Mouse (Mus musculus): Measurements from ENCODE around the gene Sh2b3. TPM values are rescaled to one million over a fixed set of nuclear protein-coding genes. Genes with fewer than 3 reads are reported as not detected.
"Not testable (repeated sequence)": the region's sequence is repeated elsewhere in the genome, so short reads cannot be mapped to it uniquely, and the experiment has no call there.

Sh2b3 gene
- polyA plus RNA-seq, 1 experiment from 2014 or later = 8.0 TPM

DNA sequence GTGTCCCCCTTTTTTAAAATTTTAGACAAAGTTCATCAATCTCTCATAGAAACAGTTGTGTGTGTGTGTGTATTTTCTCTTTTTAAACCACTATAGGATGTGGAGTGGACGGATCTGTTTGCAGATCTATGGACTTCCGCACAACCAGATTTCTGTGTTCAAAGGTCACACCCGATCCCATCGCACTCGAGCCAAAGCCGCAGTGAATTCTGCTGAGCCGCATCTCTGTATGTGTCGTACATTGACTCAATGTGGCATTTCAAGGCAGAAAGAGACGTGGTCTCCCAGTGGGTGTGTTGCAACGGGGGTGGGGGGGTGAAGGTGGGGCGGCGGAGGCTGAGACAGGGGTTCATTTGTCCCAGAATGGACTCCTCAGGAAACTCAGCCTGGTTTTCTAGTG lies 21.0 kb upstream of the Sh2b3 start:
- Histone ChIP-seq H3K4me2 (no peak overlapping the region), H3K36me3 (peaks cover 15% of the 10 kb centered on the region)
- WGBS = 94% methylated on average over 12 of the region's 12 CpGs

GRCm38 (mm10) chr5:121856740-121857139 lies 19.3 kb upstream of the Sh2b3 start:
- no peak for ATAC-seq (ENCODE audit: low FRiP score, low read depth)

More for the DNA sequence above, 21.0 kb upstream of the Sh2b3 start:
- H3K4me1 ChIP-seq (replicated peaks) = 0 out of 2 replicates have a peak, but pooled peaks cover 5% of the 10 kb centered on the region
- H3K27ac ChIP-seq (replicated peaks) = no peak overlapping the region
- no peak overlapping the region for H3K9ac ChIP-seq
- H3K27me3 ChIP-seq = no peaks in the 10 kb centered on the region
- ATAC-seq (ENCODE audit: low FRiP score, low read depth) = no peak
- H3K4me3 ChIP-seq = no peak overlapping the region
- H3K9me3 ChIP-seq = no peaks in the 10 kb centered on the region

GRCm38 (mm10) chr5:121854768-121855167 lies 17.3 kb upstream of the Sh2b3 start:
- ATAC-seq (ENCODE audit: low FRiP score, low read depth) = no peak
- H3K9me3 ChIP-seq = no peaks in the 10 kb centered on the region
- peaks cover 11% of the 10 kb centered on the region; the same call in 1 of the 2 replicates for H3K36me3 ChIP-seq
- H3K4me2 ChIP-seq = no peak overlapping the region
- H3K4me3 ChIP-seq = no peak overlapping the region
- WGBS = 30% methylated on average over 10 of the region's 10 CpGs
- no peak overlapping the region for H3K27ac ChIP-seq (replicated peaks)
- no peak overlapping the region for H3K9ac ChIP-seq
- peaks cover 25% of the 10 kb centered on the region for H3K4me1 ChIP-seq (replicated peaks)
- H3K27me3 ChIP-seq = no peaks in the 10 kb centered on the region

More at GRCm38 (mm10) chr5:121856740-121857139, 19.3 kb upstream of the Sh2b3 start:
- 0 out of 2 replicates have a peak, but pooled peaks cover 7% of the 10 kb centered on the region for H3K4me1 ChIP-seq (replicated peaks)
- H3K9ac ChIP-seq = no peak overlapping the region
- H3K27me3 ChIP-seq = no peaks in the 10 kb centered on the region
- H3K36me3 ChIP-seq = peaks cover 25% of the 10 kb centered on the region
- no peak overlapping the region for H3K4me2 ChIP-seq
- 88% methylated on average over 11 of the region's 11 CpGs for WGBS
- no peak overlapping the region for H3K27ac ChIP-seq (replicated peaks)
- H3K4me3 ChIP-seq = no peak overlapping the region
- no peaks in the 10 kb centered on the region for H3K9me3 ChIP-seq

DNA sequence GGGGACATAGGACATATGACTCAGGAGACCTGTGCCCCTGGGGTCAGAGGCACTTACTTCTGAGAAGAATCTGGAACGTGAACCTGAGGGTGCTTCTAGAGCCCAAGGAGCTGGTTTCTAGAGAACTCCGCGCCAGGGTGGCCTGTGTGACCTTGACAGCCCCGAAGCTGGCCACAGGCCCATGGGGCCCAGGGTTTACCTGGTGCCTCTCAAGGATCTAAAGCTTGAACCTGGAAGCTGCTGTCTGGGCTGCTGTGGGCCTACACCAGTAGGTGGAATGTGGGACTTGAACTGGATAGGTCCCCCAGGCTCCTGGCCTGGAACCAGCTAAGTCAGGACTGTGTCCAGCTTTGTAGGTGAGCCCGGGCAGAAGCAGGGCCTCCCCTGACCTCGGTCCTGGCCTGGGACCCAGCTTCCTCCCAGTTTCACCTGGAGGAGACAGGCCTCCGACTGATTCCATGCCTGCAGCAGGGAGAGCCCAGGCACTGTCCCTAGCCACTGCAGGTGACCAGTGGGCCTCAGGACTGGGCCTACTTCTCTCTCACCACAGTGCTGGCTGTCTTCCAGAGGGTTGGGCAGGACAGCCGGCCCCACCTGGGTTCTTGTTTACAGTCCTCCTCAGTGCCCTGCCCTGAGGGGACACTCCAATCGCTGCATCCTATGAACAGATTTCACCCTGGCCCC lies 16.1 kb upstream of the Sh2b3 start:
- WGBS = 76% methylated on average over 9 of the region's 9 CpGs
- ATAC-seq (ENCODE audit: low FRiP score, low read depth) = no peak
- no peak overlapping the region for H3K4me2 ChIP-seq
- no peak overlapping the region for H3K4me3 ChIP-seq
- no peaks in the 10 kb centered on the region for H3K27me3 ChIP-seq
- no peak overlapping the region for H3K27ac ChIP-seq (replicated peaks)
- H3K9ac ChIP-seq = no peak overlapping the region
- H3K36me3 ChIP-seq = peaks cover 11% of the 10 kb centered on the region; the same call in 1 of the 2 replicates
- H3K4me1 ChIP-seq (replicated peaks) = peaks cover 30% of the 10 kb centered on the region
- H3K9me3 ChIP-seq = no peaks in the 10 kb centered on the region

- Histone ChIP-seq H3K27me3 (peaks cover 8% of the 10 kb centered on the region; the same call in 1 of the 2 replicates), H3K4me1 (replicated peaks) (peaks cover 39% of the 10 kb centered on the region), H3K4me2 (peak overlapping the region; percentile 82), H3K9me3 (no peaks in the 10 kb centered on the region), H3K4me3 (peak overlapping the region; percentile 73), H3K9ac (peak overlapping the region; percentile 76), H3K27ac (replicated peaks) (0 out of 2 replicates have a peak overlapping the region, but pooled peaks have one; percentile 47), H3K36me3 (peaks cover 11% of the 10 kb centered on the region; the same call in 1 of the 2 replicates)
- 41% methylated on average over 20 of the region's 20 CpGs for WGBS
- no peak for ATAC-seq (ENCODE audit: low FRiP score, low read depth)
Measured at GRCm38 (mm10) chr5:121849478-121850349, 12.3 kb upstream of the Sh2b3 start.

DNA sequence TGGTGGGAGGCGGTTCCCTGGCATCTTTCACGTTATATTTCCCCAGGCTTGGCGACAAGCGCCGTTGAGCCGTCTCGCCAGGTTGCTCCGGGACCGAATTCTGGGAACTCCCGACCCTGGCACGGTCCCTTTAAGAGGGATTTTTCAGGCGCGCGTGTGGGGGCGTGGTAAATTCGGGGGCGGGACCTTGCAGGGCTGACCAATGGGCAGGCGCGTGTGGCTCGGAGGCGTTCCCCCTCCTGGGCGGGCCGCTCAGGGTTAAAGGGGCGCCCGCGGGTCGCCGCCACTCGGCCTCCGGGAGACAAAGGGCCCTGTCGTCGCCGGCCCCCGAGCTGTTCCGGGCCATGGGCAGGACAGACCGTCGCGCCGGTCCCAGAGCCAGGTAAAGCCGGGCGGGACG lies 11.3 kb upstream of the Sh2b3 start, which contains the start of gene Pheta1:
Gene Pheta1, plus strand, starts transcription at position 242 of the 400 bp plus-strand sequence.
- H3K27ac ChIP-seq (replicated peaks) = peak within 1 kb of the TSS; percentile 54
- peaks cover 17% of the 10 kb centered on the region for H3K27me3 ChIP-seq
- peak within 1 kb of the TSS; percentile 73 for H3K4me3 ChIP-seq
- WGBS = 0% methylated on average over 40 of the region's 42 CpGs
- peak; percentile 92 for ATAC-seq (ENCODE audit: low FRiP score, low read depth)
- H3K36me3 ChIP-seq = peaks cover 11% of the 10 kb centered on the region; the same call in 1 of the 2 replicates
- H3K9me3 ChIP-seq = no peaks in the 10 kb centered on the region
- peak within 1 kb of the TSS; percentile 82 for H3K4me2 ChIP-seq
- H3K9ac ChIP-seq = peak within 1 kb of the TSS; percentile 76
- H3K4me1 ChIP-seq (replicated peaks) = peaks cover 37% of the 10 kb centered on the region

DNA sequence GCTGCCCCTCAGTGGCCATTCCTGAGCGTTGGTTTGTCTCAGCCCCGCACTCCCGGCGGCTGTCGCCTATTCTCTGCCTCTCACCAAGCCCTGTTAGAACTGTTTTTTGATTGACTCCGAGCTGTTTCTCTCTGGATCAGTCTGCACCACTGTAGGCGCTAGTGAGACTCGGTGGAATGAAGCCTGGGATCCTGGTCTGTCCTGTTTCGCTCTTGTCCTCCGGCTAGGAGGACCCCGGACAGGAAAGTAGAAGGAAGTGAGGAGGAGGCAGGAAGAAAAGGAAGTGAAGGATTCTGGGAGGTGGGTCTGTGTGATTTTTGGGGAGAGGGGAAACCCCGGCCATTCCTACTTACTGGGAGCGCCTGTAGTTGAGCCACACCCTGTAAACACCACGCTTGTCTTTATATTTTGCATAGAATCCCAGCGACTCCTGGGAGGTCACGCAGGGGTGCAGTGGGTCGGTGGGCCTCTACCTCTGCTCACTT lies 10.6 kb upstream of the Sh2b3 start:
- peak overlapping the region; percentile 73 for H3K4me3 ChIP-seq
- peak; percentile 29; the same call in 1 of the 2 replicates for ATAC-seq (ENCODE audit: low FRiP score, low read depth)
- H3K4me1 ChIP-seq (replicated peaks) = peaks cover 33% of the 10 kb centered on the region
- WGBS = under 1% methylated on average over 17 of the region's 17 CpGs
- no peaks in the 10 kb centered on the region for H3K9me3 ChIP-seq
- peak overlapping the region; percentile 82 for H3K4me2 ChIP-seq
- H3K27ac ChIP-seq (replicated peaks) = peak overlapping the region; percentile 54
- peak overlapping the region; percentile 76 for H3K9ac ChIP-seq
- H3K36me3 ChIP-seq = peaks cover 6% of the 10 kb centered on the region; the same call in 1 of the 2 replicates
- peaks cover 24% of the 10 kb centered on the region for H3K27me3 ChIP-seq

DNA sequence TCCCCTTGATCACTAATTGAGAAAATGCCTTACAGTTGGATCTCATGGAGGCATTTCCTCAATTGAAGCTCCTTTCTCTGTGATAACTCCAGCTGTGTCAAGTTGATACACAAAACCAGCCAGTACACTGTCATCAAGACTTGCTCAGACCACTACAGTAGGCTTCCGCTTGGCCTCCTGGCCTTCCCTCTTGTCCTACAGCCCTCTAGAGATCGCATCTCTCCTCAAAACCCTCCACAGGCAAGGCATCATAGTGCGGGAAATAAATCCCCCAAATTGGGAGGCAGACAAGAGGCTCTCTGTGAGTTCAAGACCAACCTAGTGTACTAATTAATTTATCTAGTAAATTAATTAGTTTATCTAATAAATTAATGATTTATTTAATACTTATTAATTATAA lies 9.8 kb upstream of the Sh2b3 start:
- 81% methylated on average over 3 of the region's 3 CpGs for WGBS
- not testable (repeated sequence) for H3K36me3 ChIP-seq; H3K9ac ChIP-seq; H3K4me2 ChIP-seq; H3K27ac ChIP-seq (replicated peaks); H3K4me3 ChIP-seq; ATAC-seq (ENCODE audit: low FRiP score, low read depth); H3K9me3 ChIP-seq
- Histone ChIP-seq H3K4me1 (replicated peaks) (peaks cover 41% of the 10 kb centered on the region), H3K27me3 (peaks cover 27% of the 10 kb centered on the region)

DNA sequence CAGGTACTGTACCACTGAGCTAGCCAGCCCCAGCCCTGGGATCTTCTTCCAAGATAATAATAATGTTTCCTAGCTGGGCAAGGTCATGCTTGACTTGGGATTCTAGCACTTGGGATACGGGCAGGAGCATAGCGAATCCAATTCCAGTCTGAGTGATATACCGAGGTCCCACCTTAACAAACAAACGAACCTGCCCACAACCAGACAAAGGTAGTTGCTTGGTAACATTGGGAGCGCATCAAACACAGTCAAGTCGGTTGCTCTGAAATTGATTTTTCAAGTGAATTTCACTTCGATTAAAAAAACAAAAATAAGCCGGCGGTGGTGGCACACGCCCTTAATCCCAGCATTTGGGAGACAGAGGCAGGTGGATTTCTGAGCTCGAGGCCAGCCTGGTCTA lies 8.9 kb upstream of the Sh2b3 start:
- ATAC-seq (ENCODE audit: low FRiP score, low read depth) = no peak
- 78% methylated on average over 11 of the region's 11 CpGs for WGBS
- Histone ChIP-seq H3K27ac (replicated peaks) (no peak overlapping the region), H3K9ac (no peak overlapping the region), H3K4me1 (replicated peaks) (peaks cover 39% of the 10 kb centered on the region), H3K27me3 (peaks cover 32% of the 10 kb centered on the region), H3K36me3 (no peaks in the 10 kb centered on the region), H3K4me2 (no peak overlapping the region), H3K9me3 (no peaks in the 10 kb centered on the region), H3K4me3 (no peak overlapping the region)

- Histone ChIP-seq H3K4me3 (no peak overlapping the region), H3K4me1 (replicated peaks) (peaks cover 30% of the 10 kb centered on the region), H3K27me3 (peaks cover 32% of the 10 kb centered on the region), H3K9me3 (no peaks in the 10 kb centered on the region), H3K36me3 (no peaks in the 10 kb centered on the region), H3K9ac (no peak overlapping the region), H3K27ac (replicated peaks) (no peak overlapping the region), H3K4me2 (no peak overlapping the region)
- no peak for ATAC-seq (ENCODE audit: low FRiP score, low read depth)
- 41% methylated on average over 4 of the region's 4 CpGs for WGBS
Measured at GRCm38 (mm10) chr5:121845361-121845760, 7.9 kb upstream of the Sh2b3 start.

DNA sequence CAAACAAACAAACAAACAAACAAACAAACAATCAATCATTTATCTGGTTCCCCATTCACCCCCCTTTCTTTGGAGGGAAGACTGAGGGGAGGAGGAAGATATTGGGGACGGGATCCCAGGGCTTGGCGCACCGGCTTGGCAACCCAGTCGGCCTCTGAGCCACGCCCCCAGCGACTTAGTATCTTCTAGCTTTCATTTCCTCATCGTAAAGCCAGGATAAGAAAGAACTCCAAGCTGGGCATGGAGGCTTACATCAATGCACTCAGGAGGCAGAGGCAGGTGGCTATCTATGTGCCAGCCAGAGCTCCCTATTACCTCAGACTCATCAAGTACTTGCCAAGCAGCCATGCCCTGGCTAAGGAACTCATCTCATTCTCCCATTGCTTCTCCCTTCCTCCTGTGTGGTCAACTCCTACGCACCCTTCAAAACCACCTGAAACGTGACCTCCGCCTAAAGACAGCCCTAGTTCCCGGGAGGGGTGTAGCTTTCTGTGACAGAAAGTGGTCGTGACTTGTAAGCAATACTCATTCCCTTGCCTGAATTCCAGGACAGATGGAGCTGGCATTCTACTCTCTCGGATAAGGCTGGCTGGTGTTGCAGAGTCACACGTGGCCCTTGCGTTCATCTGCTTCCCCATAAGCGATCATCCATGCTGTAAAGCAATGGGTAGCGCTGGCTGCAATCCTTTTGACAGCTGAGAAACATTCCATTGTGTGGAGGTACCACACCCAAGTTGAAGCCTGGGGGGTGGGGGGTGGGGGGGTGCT lies 5.9 kb upstream of the Sh2b3 start:
- ATAC-seq (ENCODE audit: low FRiP score, low read depth) = no peak
- Histone ChIP-seq H3K4me2 (peak overlapping the region; percentile 84), H3K27ac (replicated peaks) (no peak overlapping the region), H3K4me1 (replicated peaks) (peaks cover 24% of the 10 kb centered on the region), H3K27me3 (peaks cover 43% of the 10 kb centered on the region), H3K4me3 (peak overlapping the region; percentile 46), H3K36me3 (no peaks in the 10 kb centered on the region), H3K9ac (no peak overlapping the region), H3K9me3 (no peaks in the 10 kb centered on the region)
- 17% methylated on average over 17 of the region's 17 CpGs for WGBS
